Mouse (Mus musculus): Measurements from ENCODE around the gene Dyx1c1.

Gene Dyx1c1

GRCm38 (mm10) chr9:72958521-72959450, at the start of gene Dyx1c1, which contains the start of gene Gm44503:
TSS of gene Dyx1c1 (plus strand) at chr9:72958785.
TSS of gene Gm44503 (plus strand) at chr9:72958852.
- peak; percentile 95 for DNase-seq

- DNase-seq, result no peak
Measured at GRCm38 (mm10) chr9:72911381-72911780, 47.2 kb upstream of the Dyx1c1 start.

GRCm38 (mm10) chr9:72913551-72913950, 45.0 kb upstream of the Dyx1c1 start:
- DNase-seq, result no peak

GRCm38 (mm10) chr9:72915728-72916127, 42.9 kb upstream of the Dyx1c1 start:
- DNase-seq, result no peak

GRCm38 (mm10) chr9:72923068-72923467, 35.5 kb upstream of the Dyx1c1 start:
- DNase-seq, result peak; percentile 52

GRCm38 (mm10) chr9:72925021-72925934, 33.3 kb upstream of the Dyx1c1 start, which contains the start of gene Pygo1:
TSS of gene Pygo1 (plus strand) at chr9:72925645.
- DNase-seq, result peak; percentile 76

- DNase-seq, result no peak
Measured at GRCm38 (mm10) chr9:72925935-72926258, 32.7 kb upstream of the Dyx1c1 start.

GRCm38 (mm10) chr9:72931166-72931790, 27.3 kb upstream of the Dyx1c1 start:
- no peak for DNase-seq

GRCm38 (mm10) chr9:72935309-72935708, 23.3 kb upstream of the Dyx1c1 start:
- no peak for DNase-seq

- no peak for DNase-seq
Measured at GRCm38 (mm10) chr9:72936301-72936700, 22.3 kb upstream of the Dyx1c1 start.

GRCm38 (mm10) chr9:72943424-72943823, 15.2 kb upstream of the Dyx1c1 start:
- DNase-seq, result no peak

- DNase-seq, result no peak
Measured at GRCm38 (mm10) chr9:72944286-72944685, 14.3 kb upstream of the Dyx1c1 start.

GRCm38 (mm10) chr9:72947010-72947409, 11.6 kb upstream of the Dyx1c1 start:
- no peak for DNase-seq

GRCm38 (mm10) chr9:72949572-72949971, 9.0 kb upstream of the Dyx1c1 start:
- no peak for DNase-seq

- peak; percentile 41 for DNase-seq
Measured at GRCm38 (mm10) chr9:72954746-72955145, 3.8 kb upstream of the Dyx1c1 start.

- DNase-seq, result peak; percentile 68
Measured at GRCm38 (mm10) chr9:72955546-72955945, 3.0 kb upstream of the Dyx1c1 start.

GRCm38 (mm10) chr9:72961346-72961745, 2.8 kb downstream of the Dyx1c1 start:
- no peak for DNase-seq

GRCm38 (mm10) chr9:72961959-72962358, 3.4 kb downstream of the Dyx1c1 start:
- no peak for DNase-seq

- peak; percentile 79 for DNase-seq
Measured at GRCm38 (mm10) chr9:72968349-72969061, 9.9 kb downstream of the Dyx1c1 start.

GRCm38 (mm10) chr9:72969874-72970273, 11.3 kb downstream of the Dyx1c1 start:
- no peak for DNase-seq

GRCm38 (mm10) chr9:72972435-72972834, 13.8 kb downstream of the Dyx1c1 start:
- no peak for DNase-seq

- DNase-seq, result no peak
Measured at GRCm38 (mm10) chr9:72972984-72973383, 14.4 kb downstream of the Dyx1c1 start.

Data from retina, postnatal 1 day (tissue).